Mouse (Mus musculus) spleen, embryonic (tissue): ENCODE measurements around the gene Osgin1.

Experiments
- CTCF ChIA-PET: fragments of 350-600 bp; sonication (Branson Sonifier 250); formaldehyde crosslinking; loops from one replicate; lab custom pipeline; 2022; lab: Charles Lee

Osgin1 gene

GRCm38 (mm10) chr8:119440250-119440951 is 6.5 kb downstream of the Osgin1 start:
- CTCF ChIA-PET, result interaction anchor here (0.6 to 1.4 kb wide), 8 partner anchors 11 to 302 kb away, joined by 3 to 8 read pairs (median 4); no protein-coding TSS in a partner anchor

DNA sequence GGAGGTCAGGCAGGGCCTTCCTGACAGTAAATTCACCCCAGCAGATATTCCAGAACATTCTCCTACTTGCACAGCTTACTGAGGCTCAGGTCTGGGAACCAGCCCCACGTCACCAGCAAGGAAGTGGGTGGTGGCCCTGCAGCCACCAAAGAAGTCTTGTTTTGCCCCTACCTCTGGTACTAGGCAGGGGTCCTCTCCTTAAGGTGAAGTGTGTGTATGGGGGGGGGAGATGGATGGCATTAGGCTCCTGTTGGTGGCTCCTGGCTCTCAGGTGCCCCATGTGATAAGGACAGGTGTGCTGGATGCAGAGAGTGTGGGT is 7.0 kb downstream of the Osgin1 start:
- CTCF ChIA-PET, result interaction anchor here (0.7 to 1.4 kb wide), 7 partner anchors 12 to 301 kb away, joined by 3 to 8 read pairs (median 4); no protein-coding TSS in a partner anchor

DNA sequence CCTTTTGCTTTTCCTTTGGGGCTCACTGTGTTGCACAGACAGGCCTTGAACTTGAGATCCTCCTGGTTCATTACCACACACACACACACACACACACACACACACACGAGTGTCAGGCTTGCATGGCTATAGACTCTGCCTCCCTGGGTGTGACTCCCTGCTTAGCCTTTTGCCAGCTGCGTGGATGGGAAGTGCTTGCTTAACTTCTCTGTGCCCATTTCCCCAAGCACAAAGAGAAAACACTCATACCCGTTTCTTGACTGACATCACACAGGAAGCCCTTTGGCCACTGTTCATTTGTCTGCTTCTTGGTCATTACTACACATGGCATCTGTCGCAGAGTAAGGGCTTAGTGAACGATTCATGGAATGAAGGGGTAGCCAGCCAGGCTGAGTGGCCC is 8.1 kb downstream of the Osgin1 start:
- CTCF ChIA-PET, result interaction anchor here (0.8 kb wide), 1 partner anchor 29 kb away, joined by 4 read pairs; no protein-coding TSS in a partner anchor

- CTCF ChIA-PET, result no interaction called here
Observed at GRCm38 (mm10) chr8:119442970-119443369, 9.0 kb downstream of the Osgin1 start.

DNA sequence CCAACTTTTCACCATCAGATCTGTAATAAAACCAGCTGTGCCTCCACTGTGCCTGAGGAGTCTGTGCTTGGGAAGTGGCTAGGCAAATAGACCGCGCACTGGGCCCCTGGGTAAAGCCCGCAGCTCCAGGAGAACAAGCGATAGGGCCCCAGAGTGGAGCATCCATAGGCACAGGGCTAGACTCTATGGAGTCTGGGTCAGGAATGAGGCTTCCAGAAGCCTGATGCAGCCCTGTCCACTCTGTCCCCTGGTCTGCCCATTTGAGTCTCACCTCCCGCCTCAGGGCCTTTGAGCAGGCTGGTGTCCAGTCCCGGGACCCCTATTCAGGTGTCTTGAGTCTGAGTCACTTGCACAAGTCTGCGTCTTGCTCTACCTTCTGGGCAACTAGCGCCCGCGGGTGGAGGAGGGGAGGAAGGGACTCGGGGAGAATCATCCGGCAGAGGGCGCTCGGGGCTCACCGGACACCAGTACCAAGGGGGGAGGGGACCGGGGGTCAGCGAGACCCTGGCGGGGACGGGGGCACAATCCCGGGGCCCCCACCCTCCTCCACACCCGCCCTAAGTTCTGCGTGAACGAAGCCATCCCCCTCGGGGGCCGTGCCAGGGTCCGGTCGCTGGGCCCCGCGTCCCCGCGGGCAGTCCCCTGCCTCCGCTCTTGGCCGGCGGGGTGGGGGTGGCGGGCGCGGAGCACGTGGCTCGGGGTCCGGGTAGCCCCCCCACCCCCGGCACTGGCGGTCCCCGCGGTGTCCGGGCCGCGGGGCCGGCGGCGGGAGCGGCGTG is 12.5 kb downstream of the Osgin1 start, which contains the start of gene Necab2:
TSS of gene Necab2 (plus strand) at position 509 of the 779 bp plus-strand sequence.
- CTCF ChIA-PET, result interaction anchor here (0.6 to 1.6 kb wide), 2 partner anchors 34 to 1153 kb away, joined by 6 to 9 read pairs; no protein-coding TSS in a partner anchor

DNA sequence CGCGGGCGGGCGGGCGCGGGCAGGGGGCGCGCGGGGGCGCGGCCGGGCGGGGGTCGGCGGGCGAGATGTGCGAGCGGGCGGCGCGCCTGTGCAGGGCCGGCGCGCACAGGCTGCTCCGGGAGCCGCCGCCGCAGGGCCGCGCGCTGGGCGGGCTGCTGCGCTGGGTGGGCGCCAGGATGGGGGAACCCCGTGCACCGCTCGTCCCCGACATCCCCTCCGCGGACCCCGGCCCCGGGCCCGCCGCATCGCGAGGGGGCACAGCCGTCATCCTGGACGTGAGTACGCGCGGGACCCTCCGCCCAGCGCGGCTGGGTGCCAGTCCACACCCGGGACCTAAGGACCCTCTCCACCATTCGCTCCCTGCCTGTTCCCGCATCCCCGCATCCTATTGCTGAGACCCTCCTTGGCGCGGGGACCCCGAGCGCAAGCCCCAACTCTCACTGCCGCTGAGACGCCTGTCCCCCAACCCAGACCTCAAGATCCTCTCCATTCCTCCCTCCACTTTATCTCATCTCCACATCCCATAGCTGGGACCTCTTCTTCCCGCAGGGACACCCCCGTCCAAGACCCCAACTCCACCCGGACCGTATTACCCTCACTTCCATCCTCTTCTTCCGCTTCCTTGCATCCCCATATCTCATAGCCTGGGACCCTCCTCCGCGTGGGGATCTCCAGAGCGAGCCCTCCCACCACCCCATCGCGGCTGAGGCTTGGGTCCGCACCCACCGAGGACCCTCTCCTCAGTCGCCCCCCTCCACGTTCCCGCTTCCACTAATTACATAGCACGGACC is 13.3 kb downstream of the Osgin1 start:
- CTCF ChIA-PET, result interaction anchor here (0.7 kb wide), 1 partner anchor 70 kb away, joined by 3 read pairs; no protein-coding TSS in a partner anchor

- CTCF ChIA-PET, result no interaction called here
Observed at GRCm38 (mm10) chr8:119447781-119448170, 13.9 kb downstream of the Osgin1 start.

GRCm38 (mm10) chr8:119449627-119450026 is 15.7 kb downstream of the Osgin1 start:
- CTCF ChIA-PET, result interaction anchor here (0.6 kb wide), 1 partner anchor 599 kb away, joined by 3 read pairs; no protein-coding TSS in a partner anchor

DNA sequence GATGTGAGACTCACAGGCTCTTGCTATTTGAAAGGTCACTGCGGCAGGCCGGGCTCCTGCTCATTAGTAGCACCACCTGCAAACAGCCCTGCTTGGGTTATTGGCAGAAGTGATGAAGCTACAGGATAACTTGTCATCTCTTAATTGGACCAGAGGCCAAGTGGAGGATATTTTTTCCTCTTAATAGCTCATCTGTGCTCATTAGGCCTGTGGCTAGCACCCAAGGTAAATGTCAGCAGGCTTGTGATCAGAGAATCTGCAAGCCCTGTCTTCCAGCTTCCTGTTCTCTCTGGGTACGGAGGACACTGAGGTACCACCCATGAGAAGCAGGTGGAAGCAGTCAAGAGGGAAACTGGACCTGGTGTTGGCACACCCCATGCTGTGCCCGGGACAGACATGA is 17.2 kb downstream of the Osgin1 start:
- CTCF ChIA-PET, result no interaction called here

DNA sequence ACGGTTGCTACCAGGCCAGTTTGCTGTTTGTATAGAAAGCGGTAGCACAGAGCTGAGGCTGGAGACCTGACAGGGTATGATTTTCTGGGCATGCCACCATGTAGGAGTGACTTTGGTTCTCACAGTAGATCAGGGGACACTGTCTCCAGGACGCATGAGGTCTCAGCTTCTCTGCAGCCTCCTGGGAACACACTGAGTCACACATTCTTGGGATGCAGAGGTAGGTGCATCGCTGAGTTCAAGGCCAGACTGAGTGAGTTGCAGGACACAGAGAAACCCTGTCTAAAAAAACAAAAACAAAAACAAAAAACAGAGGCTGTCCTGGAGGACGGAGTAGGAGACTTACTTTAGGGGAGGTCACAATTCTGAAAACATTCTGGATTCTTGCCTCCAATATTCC is 19.0 kb downstream of the Osgin1 start:
- CTCF ChIA-PET, result interaction anchor here (0.6 kb wide), 1 partner anchor 724 kb away, joined by 4 read pairs; the partner anchor contains the start of gene Fam92b

GRCm38 (mm10) chr8:119456045-119456444 is 22.1 kb downstream of the Osgin1 start:
- CTCF ChIA-PET, result interaction anchor here (0.5 kb wide), 1 partner anchor 38 kb away, joined by 10 read pairs; no protein-coding TSS in a partner anchor

DNA sequence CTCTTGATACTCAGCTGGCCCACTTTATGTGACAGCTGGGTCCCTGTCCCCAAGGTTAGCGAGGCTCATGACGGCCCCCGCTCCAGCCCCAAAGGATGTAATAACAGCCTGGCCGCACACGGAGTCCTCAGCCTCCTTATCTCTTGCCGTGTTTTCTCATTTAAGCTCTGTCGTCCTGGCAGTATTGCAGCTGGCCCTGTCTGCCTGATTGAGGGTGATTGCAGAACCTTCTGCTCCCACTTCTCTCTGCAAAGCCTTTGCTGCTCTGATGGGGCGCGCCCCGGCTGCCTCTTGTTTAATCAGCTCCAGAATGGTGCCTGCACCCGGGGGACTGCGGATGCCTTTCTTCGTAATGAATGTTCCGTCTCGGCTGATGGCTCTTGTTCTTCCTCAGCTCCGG is 25.8 kb downstream of the Osgin1 start:
- CTCF ChIA-PET, result interaction anchor here (0.6 to 0.7 kb wide), 3 partner anchors 22 to 91 kb away, joined by 3 to 20 read pairs (median 3); no protein-coding TSS in a partner anchor

- CTCF ChIA-PET, result no interaction called here
Observed at GRCm38 (mm10) chr8:119461356-119461755, 27.4 kb downstream of the Osgin1 start.

GRCm38 (mm10) chr8:119463709-119464108 is 29.8 kb downstream of the Osgin1 start:
- CTCF ChIA-PET, result no interaction called here

- CTCF ChIA-PET, result interaction anchor here (1.1 kb wide), 1 partner anchor 49 kb away, joined by 4 read pairs; no protein-coding TSS in a partner anchor
Observed at GRCm38 (mm10) chr8:119466105-119466504, 32.2 kb downstream of the Osgin1 start.

DNA sequence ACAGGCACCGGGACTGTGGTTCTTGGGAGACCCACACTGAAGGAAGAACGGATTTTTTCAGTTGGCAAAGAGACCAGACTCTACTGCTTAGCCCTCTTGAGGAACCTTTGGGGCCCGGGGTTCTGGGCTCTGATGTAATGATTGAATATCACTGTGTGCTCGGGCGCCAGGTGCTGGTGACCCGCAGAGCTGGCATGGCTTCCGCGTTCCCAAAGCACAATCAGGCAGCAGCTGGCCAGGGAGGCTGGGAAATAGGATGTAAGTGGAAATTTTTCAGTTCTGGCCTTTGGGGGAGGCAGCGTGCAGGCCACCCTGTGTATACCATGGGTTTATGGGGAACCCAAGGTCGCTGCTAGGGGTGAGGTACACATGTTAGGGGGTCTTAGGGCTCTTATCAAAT is 32.9 kb downstream of the Osgin1 start:
- CTCF ChIA-PET, result interaction anchor here (1.1 kb wide), 1 partner anchor 48 kb away, joined by 4 read pairs; no protein-coding TSS in a partner anchor

- CTCF ChIA-PET, result no interaction called here
Observed at GRCm38 (mm10) chr8:119468091-119468490, 34.2 kb downstream of the Osgin1 start.

DNA sequence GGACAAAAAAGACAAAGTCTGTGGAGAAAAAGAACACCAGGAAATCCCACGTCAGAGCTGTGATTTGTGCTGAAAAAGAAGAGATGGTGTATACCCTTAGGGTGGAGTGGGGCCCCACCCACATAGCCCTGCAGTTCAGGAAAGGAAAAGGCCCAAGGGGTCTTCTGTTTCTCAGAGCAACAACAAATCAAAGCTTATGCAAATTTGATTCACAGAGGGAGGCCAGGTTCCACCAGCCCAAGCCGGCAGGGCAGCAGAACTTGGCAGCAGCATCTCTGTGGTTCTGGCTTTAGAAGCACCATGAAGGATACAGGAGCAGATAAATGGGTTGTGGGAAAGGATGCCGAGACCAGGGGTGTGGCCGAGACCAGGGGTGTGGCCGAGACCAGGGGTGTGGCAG is 44.8 kb downstream of the Osgin1 start:
- CTCF ChIA-PET, result no interaction called here

DNA sequence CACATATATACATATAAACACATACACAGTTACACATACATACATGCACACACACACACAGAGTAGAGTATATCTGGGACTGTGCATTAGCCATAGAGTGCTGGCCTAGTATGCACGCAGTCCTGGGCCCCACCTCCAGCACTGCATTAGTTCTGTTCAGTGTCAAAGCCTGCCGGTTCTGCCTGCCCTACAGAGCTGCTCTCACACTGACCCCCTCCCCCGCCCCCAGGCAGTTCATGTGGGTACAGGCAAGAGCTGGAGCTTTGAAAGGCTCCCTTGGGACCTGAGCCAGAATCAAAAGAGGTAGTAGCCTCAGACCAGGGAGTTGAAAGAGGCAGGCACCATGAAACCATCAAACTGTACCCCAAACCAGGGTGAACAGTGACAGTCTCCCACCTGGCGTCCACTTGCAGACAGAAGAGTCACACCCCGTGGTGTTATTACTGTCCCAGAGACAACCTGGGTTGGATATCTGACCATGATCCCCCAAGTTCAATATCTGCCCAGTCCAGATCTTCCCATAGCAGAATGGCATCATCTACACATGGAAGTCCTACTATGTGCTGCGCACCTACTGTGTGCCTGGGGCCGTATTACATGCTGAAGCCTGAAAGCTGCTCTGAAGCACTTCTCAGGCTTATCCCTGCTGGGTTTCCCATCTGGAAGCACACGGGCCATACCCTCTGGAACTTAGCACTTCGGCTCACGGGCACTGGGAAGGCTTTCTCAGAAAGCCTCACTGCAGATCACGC is 50.4 kb downstream of the Osgin1 start:
- CTCF ChIA-PET, result no interaction called here

DNA sequence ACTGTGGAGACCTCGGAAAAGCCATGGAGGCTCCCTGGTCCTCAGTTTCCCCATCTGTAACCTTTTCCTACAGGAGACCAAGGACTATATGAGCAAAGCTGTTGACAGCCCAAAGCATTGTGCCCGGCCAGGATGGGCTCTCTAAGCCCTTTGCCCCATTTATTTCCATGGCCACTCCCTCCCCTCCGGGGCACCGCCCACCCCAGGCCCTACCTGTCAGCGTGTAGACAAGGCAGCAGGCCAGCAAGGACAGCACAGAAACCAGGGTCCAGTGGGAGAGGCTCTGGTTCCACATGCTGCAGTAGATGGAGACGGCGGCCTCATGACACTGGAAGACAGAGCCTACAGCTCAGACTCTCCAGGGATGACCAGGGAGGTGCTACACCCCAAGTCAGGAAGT is 53.2 kb downstream of the Osgin1 start:
- CTCF ChIA-PET, result interaction anchor here (0.6 kb wide), 1 partner anchor 162 kb away, joined by 3 read pairs; no protein-coding TSS in a partner anchor
